Mouse (Mus musculus): Measurements from ENCODE around the gene Hipk1.
"Not testable (repeated sequence)": the region's sequence is repeated elsewhere in the genome, so short reads cannot be mapped to it uniquely, and the experiment has no call there.

The Hipk1 gene

DNA sequence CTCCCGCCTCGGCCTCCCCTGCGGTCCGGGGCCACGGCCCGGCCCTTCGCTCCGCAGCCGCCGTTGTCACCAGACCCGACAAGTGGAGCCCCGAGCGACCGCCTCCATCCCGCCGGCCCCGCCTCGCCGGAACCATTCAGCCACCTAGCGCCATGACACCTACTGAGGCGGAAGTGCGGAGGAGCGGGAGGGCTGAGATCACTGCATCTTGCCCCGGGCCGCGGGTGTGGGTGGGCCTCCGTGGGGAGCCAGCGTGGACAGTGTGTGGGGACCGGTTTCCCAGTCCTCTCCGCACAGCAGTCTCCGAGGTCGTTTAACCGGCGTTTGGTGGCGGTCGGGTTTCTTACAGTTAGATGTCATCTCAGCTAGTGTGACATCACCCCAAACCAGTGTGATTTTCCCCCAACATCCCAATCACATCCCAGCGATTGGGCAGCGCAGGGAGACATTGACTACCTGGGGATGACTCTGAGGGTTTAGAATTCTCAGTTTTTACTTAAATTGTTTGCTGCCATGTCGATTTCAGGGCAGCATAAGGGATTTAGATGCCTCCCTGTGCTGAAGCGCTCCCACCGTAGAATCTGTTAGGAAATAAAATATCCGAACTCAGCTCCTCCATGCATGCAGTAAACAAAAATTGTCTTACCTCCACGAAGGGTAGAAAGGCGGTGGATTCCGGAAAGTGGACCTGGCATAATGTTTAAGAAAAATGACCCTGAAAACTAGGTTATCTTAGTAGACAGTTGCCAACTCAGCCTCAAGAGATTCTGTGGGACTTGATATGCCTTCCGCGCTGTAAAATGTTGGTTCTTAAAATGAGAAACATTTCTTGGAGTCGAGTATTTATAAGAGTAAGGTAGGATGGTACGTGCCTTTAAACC lies at the start of gene Hipk1:
Gene Hipk1, minus strand, starts transcription at position 334 of the 881 bp plus-strand sequence.
- peak; percentile 96 to 97 for DNase-seq

GRCm38 (mm10) chr3:103840946-103841345 lies 49.6 kb upstream of the Hipk1 start:
- DNase-seq, result not testable (repeated sequence)

DNA sequence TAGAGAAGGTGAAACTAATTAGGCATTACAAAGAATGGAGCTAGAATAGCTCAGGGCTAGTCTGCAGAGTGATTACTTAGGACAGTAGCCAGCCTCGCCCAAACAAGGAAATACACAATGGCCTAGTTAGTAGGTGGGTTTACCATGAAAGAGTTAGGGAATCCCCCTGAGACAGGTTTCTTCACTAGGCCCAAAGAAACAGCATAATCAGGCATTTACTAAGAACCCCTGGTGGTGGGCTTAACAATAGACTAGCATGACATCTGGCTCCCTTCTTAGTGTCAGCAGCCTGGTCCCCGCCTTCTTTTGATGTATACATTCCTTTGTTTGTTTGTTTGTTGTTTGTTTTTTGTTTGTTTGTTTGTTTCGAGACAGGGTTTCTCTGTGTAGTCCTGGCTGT lies 48.8 kb upstream of the Hipk1 start:
- not testable (repeated sequence) for DNase-seq

DNA sequence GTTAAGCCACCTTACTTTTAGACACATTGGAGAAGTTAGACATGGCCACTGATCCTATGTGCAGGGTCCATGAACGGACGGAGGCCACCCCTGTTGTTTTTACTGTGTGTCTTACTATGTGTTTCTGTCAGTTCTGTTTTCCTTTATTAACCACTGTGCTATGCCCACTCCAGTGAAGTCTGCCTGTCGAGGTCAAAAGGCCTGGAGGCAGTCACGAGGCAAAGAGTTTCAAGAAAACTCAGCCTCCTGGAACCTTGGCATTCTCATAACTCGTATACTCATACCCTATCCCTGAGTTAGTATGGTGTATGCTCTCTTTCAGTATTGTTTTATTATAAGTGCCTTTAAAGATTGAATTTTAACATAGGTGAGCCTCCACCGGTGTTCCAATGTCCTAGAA lies 48.3 kb upstream of the Hipk1 start:
- no peak for DNase-seq

GRCm38 (mm10) chr3:103836453-103836852 lies 45.1 kb upstream of the Hipk1 start:
- DNase-seq, result no peak

- no peak for DNase-seq
Measured at GRCm38 (mm10) chr3:103835951-103836310, 44.6 kb upstream of the Hipk1 start.

DNA sequence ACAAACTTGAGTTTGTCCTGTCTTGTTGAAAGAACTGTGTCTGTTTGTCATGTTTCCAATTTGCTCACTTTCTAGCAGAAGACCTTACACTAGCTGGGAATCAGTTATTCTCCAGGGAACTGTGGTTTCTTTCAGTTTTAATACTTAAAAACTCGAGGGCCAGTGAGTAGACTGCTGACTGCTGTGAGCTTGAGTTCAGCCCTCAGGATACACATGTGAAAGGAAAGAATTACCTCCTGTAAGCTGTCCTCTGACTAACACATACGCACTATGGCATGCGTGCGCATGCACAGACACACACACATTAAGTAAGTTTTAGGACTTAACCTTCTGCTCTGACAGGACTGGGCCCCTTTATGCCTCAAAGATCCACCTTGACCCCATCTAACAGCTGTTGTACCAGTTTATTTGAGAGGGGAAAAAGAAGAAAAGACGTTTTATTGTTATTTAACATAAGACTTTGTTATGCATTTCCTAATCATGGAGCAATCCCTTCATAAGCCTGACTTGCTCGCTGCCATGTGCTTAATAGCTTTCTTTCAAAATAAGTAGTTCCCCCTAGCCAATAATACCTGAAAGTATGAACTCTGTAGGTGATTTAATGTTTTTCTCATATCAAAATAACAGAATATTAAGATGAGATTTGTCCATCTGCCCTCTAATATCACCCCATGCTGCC lies 44.0 kb upstream of the Hipk1 start:
- no peak for DNase-seq

DNA sequence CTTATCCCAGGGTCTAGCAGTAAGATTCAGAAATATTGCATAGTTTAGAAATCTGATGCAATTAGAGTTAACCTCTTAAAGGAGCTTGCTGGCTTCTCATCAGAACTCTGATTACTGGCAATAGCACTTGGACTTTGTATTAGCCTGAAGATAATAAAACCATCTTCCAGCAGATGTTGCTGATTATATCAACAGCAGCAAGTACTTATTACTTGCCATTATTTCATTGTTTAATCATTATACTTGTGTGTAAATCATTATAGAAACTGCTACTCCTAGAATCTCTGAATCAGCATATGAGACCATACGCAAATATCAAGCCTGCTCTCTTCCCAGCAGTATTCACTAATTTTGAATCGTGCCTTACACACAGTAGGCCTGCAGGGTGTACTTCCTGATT lies 42.6 kb upstream of the Hipk1 start:
- no peak for DNase-seq

GRCm38 (mm10) chr3:103832426-103832825 lies 41.1 kb upstream of the Hipk1 start, which contains the start of gene Bcl2l15:
Gene Bcl2l15, plus strand, starts transcription at chr3:103832601.
- DNase-seq, result no peak

GRCm38 (mm10) chr3:103831146-103831545 lies 39.8 kb upstream of the Hipk1 start:
- DNase-seq, result no peak

GRCm38 (mm10) chr3:103830681-103831080 lies 39.3 kb upstream of the Hipk1 start:
- not testable (repeated sequence) for DNase-seq

DNA sequence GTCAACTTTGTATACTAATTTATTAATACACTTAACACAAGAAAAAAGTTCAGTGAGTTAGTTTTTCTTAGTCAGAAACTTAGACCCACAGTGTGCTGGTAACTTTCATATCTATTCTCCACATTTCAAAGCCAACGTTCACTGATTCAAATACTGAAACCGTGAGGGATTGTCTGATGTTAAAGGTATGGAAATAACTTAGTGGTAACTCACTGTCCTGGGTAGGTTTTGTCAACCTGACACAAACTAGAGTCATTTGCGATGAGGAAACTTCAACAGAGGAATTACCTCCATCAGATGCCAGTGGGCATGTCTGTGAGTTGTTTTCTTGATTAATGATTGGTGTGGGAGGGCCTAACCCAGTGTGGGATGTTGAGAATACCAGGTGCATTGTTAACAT lies 37.7 kb upstream of the Hipk1 start:
- DNase-seq, result no peak

DNA sequence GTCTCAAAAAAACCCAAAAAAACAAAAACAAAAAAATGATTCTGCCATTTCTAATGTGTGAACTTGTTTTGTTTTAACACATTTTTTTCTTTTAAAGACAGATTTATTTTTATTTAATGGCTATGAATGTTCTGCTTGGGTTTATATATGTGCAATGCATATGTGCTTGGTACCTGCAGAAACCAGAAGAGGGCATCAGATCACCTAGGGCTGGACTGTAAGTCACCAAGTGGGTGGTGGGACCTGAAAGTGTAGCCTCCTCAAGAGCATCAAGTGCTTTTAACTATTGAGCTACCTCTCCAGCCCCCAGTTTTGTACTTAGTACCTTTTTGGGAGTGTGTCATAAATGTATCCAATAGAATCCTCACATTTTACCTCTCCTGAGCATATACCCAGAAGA lies 36.2 kb upstream of the Hipk1 start:
- no peak for DNase-seq

DNA sequence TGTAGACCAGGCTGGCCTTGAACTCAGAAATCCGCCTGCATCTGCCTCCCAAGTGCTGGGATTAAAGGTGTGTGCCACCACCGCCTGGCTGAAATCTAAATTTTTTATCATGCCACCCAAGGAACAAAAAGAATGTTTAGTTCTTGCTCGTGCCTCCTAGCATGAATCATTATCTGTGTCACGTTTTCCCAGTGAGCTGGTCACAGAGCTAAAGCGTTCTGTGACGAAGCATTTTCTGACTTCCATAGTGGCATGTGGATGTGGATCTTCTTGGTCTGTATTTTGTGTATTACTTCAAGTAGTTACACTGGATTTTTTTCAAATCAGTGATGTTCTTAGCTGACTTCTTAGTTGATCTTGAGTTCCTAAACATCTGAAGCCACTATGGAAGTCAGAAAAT lies 19.6 kb upstream of the Hipk1 start:
- DNase-seq, result no peak

- no peak for DNase-seq
Measured at GRCm38 (mm10) chr3:103809799-103810150, 18.4 kb upstream of the Hipk1 start.

- DNase-seq, result peak; percentile 93 to 95
Measured at GRCm38 (mm10) chr3:103808891-103809798, 17.8 kb upstream of the Hipk1 start, which contains the start of the genes Dclre1b, Ap4b1 and Gm43064. Gene Dclre1b, minus strand, starts transcription at chr3:103809444. Gene Ap4b1, plus strand, starts transcription at chr3:103809520. Gene Gm43064, plus strand, starts transcription at chr3:103809573.

DNA sequence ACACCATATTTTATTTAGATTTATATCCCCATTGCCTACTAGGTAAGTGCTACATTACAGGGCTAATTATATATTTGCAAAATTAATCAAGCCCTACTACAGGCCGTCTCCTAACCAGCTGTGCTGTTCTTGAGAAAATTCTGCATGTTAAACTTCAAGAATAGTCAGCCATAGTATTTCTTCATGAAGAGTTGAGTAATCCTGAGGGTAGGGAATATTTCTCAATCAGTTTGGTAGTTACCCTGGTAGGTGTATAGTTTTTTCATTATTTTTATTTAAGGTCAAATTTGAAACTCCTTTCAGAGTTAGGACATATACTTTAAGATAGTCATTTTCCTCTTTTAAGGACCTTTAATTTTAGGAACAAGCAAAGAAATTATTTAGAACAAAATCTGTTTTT lies 14.3 kb upstream of the Hipk1 start:
- no peak for DNase-seq

DNA sequence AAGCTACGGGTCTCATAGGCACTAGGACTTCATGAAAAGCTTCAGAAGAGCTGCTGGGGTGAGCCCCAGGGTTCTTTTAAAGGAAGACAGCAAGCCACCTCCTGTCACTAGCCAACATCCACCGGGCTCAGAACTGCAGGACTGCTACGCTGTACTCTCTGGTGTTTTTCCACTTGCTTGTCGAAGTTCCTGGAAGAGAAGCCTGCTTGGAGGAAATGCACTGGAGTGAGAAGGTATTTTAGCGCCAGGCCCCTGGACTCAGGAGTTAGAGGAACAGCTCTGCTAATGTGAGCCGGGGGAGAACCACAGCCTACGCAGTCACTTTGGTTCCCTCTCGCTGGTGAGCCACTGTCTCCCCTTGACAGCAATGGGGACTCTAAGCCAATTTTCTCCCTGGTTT lies 11.5 kb upstream of the Hipk1 start:
- DNase-seq, result peak; percentile 22 to 27

DNA sequence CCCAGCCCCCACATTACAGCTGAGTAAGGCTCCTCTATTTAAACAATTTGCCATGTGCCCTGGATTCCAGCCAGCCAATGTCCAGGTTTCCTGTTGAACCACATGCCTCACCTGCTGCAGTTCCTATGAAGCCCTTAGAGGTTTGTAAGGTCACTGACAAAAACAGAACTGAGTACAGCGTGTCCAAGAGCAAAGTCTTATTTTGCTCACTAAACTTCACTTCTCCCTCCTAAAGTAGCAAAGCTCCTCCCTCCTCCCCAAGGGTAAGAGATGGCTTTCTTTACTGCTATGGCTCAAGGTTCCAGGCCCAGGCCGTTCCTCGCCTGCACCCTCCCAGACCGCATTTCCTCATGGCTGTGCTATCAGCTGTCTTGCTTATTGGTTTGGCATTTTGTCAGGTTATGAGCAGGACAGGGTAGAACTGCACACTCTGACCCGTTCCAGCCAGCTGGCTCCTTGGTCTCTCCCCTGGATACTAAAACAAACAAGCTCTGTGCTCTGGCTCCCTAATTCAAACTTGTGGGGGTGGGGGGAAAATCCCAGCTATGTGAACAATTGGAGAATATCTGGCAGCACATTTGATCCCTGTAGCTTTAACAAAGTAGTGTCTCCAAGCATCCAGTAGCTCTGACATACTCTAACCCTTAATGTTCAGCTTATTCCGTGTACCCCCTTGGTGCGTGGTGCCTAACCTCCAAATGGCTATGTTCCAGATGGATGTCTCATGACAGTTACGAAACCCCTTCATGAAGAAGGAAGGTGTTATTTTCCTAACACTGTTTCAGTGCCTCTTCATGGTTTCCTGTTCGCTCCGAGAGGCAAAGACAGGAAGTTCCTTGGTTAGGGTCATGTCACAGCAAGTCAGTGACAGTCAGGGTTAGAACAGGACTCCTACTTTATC lies 10.5 kb upstream of the Hipk1 start:
- DNase-seq, result peak; percentile 79 to 91

- DNase-seq, result no peak
Measured at GRCm38 (mm10) chr3:103799507-103799906, 8.1 kb upstream of the Hipk1 start.

DNA sequence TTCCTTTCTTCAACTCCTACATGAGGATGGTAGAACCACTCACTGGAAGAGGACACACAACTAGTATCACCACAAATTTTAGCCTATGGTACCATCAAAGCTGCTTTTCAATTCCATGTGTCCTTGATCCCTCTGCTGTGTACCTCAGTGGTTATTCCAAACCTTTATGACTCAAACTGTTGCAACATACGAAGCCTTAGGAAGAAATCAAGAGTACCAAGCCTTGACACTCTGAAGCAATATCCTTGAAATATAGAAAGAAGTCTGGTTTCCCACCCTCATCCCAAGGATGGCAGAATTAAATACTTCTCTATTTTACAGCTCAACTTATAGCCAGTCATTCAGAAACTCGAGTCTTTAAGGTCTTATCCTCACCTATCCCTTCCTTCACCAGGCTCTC lies 5.0 kb upstream of the Hipk1 start:
- no peak for DNase-seq

DNA sequence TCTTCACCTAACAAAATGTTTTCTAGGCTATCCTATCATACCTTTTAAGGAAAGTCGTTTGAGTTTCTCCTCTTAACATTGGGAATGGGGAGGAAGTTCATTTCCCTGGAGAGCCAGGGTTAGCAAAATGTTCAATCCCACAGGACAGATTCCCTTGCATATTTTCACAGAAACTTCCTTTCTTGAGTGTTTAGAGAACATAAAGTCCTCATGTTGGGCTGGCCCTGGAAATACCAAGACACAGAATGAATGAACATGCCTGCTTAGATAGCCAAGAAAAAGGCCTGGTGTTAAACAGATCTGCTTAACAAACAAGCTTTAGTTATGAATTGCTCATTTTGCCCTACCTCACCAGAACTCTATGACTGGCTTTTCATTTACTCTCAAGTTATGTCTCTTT lies 1.2 kb upstream of the Hipk1 start:
- no peak for DNase-seq

Data from lung, postnatal 4 days (tissue).